Mouse (Mus musculus) forebrain, embryonic 15.5 days (tissue): ENCODE results near the gene Tctex1d4. TPM values are rescaled to one million over a fixed set of nuclear protein-coding genes. Genes with fewer than 3 reads are reported as not detected.
A peak's percentile ranks its signal among the peaks of the same experiment; 100 is the strongest.

ENCODE experiments used
- ATAC-seq: fragments of 200-750 bp; cut with Nextera tagmentation; replicated peaks from 2 replicates; pipeline ENCODE4 v1.8.0; 2017; ENCODE audit warnings: mild to moderate bottlenecking, moderate TSS enrichment, moderate library complexity
- H3K27ac ChIP-seq: fragments of 300-500 bp; sonication (generic); replicated peaks from 2 replicates; pipeline ENCODE4 v1.5.1; 2015; ENCODE audit warnings: mild to moderate bottlenecking, inconsistent platforms
- H3K27me3 ChIP-seq: fragments of 300-500 bp; sonication (generic); 2 replicates; pipeline ENCODE4 v1.6.1; 2015; ENCODE audit warnings: inconsistent platforms
- H3K36me3 ChIP-seq: fragments of 300-500 bp; sonication (generic); 2 replicates; pipeline ENCODE4 v1.6.1; 2015; ENCODE audit warnings: mild to moderate bottlenecking, inconsistent platforms
- H3K4me1 ChIP-seq: fragments of 300-500 bp; sonication (generic); 2 replicates; pipeline ENCODE4 v1.6.1; 2015; ENCODE audit warnings: inconsistent platforms
- H3K4me2 ChIP-seq: fragments of 300-500 bp; sonication (generic); replicated peaks from 2 replicates; pipeline ENCODE4 v1.6.1; 2015; ENCODE audit warnings: mild to moderate bottlenecking, inconsistent platforms
- H3K4me3 ChIP-seq: fragments of 300-500 bp; sonication (generic); 2 replicates; pipeline ENCODE4 v1.5.1; 2015; ENCODE audit warnings: mild to moderate bottlenecking, inconsistent platforms
- H3K9ac ChIP-seq: fragments of 300-500 bp; sonication (generic); replicated peaks from 2 replicates; pipeline ENCODE4 v1.6.1; 2015; ENCODE audit warnings: mild to moderate bottlenecking, inconsistent platforms
- H3K9me3 ChIP-seq: fragments of 300-500 bp; sonication (generic); 2 replicates; pipeline ENCODE4 v1.6.1; 2016; ENCODE audit warnings: inconsistent platforms
- WGBS: fragments of 180-500 bp; shearing (Covaris S2); methylation state at CpG from one replicate; pipeline ENCODE4 v1.1.7; 2015; ENCODE audit warnings: mixed read lengths; 5-methylcytosine and 5-hydroxymethylcytosine counted together
- polyA plus RNA-seq: library from polyadenylated mRNA; unstranded; fragments of >200 nt; fragmentation: Nextera tagmentation; extraction: Ambion mirVana; gene quantifications from 2 replicates; pipeline ENCODE4 v1.2.1, GENCODE M21; 2015

Gene Tctex1d4
- 0.37 TPM in 1 of 2 replicates, not detected in the other for polyA plus RNA-seq

DNA sequence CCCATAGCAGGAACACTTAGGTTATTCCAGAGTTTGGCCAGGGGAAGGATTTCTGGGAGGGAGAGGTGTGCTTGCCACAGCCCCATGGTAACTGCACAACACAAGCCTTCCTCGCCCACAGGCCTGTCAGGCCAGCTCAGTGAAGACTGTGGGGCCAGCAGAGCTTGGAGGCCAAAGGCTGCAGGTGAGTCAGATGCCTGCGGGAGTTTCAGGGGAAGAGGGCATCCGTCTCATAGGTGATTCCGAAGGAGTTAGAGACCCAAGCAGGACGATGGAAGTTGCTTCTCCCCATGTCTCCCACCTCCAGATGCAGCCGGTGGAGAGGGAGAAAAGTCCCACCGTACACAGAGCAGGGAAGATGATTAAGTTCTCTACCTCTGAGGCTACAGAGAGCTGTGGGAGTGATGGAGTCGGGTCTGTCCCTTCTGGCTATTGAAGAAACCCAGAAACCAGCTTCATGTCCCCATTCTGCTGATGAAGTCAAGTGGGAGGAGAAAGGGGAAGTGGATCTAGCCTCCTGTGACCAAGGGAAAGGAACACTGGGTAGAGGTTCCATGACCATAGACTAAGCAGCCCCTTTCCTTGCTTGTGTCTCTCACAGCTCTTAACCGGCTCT lies at the start of gene Tctex1d4:
TSS of gene Tctex1d4 (plus strand) at position 120 of the 616 bp plus-strand sequence.
- Histone ChIP-seq H3K4me1 (peaks cover 27% of the 10 kb centered on the region), H3K4me2 (no peak within 1 kb of the TSS), H3K27me3 (no peaks in the 10 kb centered on the region), H3K9ac (peak within 1 kb of the TSS; percentile 14; the same call in 1 of the 2 replicates), H3K27ac (peak within 1 kb of the TSS; percentile 78), H3K36me3 (no peaks in the 10 kb centered on the region), H3K9me3 (no peaks in the 10 kb centered on the region), H3K4me3 (no peak within 1 kb of the TSS)
- WGBS = 89% methylated on average over 9 of the region's 9 CpGs
- ATAC-seq = no peak

DNA sequence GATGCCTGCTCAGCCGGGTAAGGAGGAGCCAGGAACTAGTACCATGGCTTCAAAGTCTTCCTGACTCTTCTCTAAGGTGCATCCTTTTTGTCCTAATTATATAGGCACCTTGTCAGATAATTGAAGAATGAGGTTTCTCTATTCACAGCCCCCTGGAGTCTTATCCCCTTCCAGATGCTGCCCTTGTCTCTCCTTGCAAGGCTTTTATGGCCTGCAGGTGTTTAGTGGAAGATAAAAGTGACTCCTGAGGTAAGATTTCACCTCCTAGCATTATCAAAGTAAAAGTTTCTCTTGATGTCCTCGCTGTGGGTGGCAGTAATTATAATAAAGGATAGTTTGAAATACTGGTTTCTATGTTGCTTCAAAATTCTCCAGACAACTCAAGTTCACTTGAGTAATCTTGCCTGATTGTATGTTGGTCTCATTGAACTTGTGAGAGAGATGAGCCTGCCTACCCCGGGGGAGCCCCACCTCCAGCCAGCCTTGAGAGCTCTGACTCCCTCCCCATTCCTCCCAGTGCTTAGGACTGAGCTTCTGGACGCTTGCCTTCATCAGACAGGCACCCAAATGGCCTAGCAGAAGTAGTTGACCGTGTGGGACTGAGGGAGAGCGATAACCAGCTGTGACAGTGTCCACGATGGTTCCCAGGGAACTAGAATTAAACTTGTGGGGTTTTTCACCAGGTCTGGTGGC lies 38.5 kb upstream of the Tctex1d4 start:
- WGBS = 80% methylated on average over 7 of the region's 7 CpGs
- no peak overlapping the region for H3K9ac ChIP-seq
- H3K4me1 ChIP-seq = no peaks in the 10 kb centered on the region
- no peak for ATAC-seq
- H3K4me2 ChIP-seq = no peak overlapping the region
- H3K27me3 ChIP-seq = no peaks in the 10 kb centered on the region
- peaks cover 8% of the 10 kb centered on the region; the same call in 1 of the 2 replicates for H3K36me3 ChIP-seq
- H3K4me3 ChIP-seq = no peak overlapping the region
- H3K27ac ChIP-seq = no peak overlapping the region
- no peaks in the 10 kb centered on the region for H3K9me3 ChIP-seq

DNA sequence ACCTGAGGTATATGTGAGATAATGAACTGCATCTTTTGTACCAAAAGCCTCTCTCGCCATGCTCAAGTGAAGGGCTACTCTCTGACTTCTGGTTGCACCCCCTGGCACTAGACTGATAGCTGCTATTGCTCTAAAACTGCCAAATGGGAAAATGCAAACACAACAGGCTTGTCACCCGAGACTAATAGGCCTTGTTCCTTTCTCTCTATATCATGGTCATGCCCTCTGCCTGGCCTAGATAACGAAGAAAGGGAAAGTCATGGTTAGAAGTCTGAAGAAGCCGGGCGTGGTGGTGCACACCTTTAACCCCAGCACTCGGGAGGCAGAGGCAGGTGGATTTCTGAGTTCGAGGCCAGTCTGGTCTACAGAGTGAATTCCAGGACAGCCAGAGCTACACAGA lies 36.0 kb upstream of the Tctex1d4 start:
- WGBS = 83% methylated on average over 7 of the region's 7 CpGs
- Histone ChIP-seq H3K9me3 (no peaks in the 10 kb centered on the region), H3K27me3 (0 out of 2 replicates have a peak, but pooled peaks cover 3% of the 10 kb centered on the region), H3K9ac (no peak overlapping the region), H3K4me3 (no peak overlapping the region), H3K27ac (no peak overlapping the region), H3K36me3 (peaks cover 8% of the 10 kb centered on the region; the same call in 1 of the 2 replicates), H3K4me2 (no peak overlapping the region), H3K4me1 (peaks cover 3% of the 10 kb centered on the region)
- ATAC-seq = no peak

DNA sequence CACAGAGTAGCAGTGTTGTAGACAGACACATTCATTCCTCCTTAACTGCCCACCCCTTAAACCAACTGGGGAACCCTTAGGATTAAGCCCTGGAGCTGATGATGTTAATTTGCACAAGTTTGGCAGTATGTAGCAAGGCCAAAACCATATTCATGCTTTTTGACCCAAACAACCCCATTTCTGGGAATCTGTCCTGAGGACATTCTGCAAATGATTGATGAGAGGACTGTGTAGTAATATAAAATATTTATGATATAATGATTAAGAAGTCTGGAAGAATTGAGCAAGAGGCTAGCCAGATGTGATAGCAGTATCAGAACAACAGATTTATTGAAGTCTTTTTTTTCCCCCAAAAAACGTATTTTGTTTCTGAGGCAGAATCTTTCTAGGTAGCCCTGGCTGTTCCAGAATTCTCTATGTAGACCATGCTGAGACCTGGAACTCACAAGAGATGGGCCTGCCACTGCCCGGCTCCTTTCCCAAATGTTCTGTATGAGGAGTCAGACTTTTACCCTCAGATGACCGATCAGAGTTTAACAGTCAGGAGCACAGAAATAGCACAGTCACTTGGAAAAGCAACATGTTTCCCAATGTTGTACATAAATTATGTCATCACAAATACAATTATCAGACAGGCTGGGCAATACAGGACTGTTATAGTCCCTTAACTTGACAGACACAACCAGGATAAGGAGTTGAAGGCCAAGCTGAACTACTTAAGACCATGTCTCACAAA lies 31.8 kb upstream of the Tctex1d4 start:
- Histone ChIP-seq H3K4me1 (peaks cover 27% of the 10 kb centered on the region), H3K36me3 (no peaks in the 10 kb centered on the region), H3K9me3 (no peaks in the 10 kb centered on the region), H3K4me3 (no peak overlapping the region), H3K27ac (no peak overlapping the region), H3K27me3 (peaks cover 3% of the 10 kb centered on the region; the same call in 1 of the 2 replicates), H3K9ac (no peak overlapping the region), H3K4me2 (no peak overlapping the region)
- 81% methylated on average over 3 of the region's 3 CpGs for WGBS
- ATAC-seq = no peak

DNA sequence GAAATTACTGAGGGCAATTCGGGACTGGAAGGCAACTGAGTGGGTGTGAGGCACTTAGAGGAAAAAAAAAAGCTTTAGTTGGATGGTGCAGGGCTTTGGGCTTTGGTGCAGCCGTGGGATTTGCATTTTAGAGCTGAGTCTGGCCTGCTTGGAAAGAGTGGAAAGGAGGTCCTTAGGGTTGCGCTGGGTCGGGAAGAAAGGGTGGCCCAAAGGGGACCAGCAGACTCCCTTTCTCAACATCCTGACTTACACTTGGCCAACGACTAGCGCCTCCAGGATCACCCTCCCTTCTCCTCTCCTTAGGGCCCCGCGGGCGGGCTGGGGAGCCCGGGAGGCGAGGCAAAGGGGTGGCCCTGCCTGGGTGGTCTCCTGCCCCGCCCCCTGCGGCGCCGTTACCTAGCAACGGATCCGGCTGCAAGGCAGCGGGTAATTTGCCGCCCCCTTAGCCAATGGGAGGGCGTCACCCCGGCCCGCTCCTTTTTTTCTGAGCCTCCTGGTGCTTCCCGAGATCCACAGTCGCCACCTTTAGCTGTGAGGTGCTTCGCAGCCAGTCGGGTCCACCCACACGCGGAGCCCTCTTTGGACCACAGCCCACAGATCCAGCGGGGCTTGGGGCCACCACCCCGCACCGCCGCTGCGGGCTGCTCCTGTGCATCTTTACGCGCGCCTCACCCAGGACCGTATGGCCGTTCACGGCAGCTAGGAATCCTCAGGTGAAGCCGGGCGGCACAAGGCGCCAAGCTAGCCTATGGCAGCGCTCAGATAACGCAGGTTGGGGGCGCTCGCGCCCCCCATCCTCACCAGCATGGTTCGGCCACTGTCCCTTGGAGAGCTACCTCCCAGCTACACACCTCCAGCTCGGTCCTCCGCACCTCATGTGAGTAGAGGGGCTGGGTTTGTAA lies 30.8 kb upstream of the Tctex1d4 start, which contains the start of gene Ptch2:
TSS of gene Ptch2 (plus strand) at position 525 of the 902 bp plus-strand sequence.
- ATAC-seq = peak; percentile 79
- WGBS = under 1% methylated on average over 48 of the region's 50 CpGs
- Histone ChIP-seq H3K4me2 (peak within 1 kb of the TSS; percentile 87), H3K9me3 (no peaks in the 10 kb centered on the region), H3K4me3 (peak within 1 kb of the TSS; percentile 65), H3K9ac (peak within 1 kb of the TSS; percentile 67), H3K27me3 (peaks cover 3% of the 10 kb centered on the region; the same call in 1 of the 2 replicates), H3K36me3 (no peaks in the 10 kb centered on the region), H3K27ac (peak within 1 kb of the TSS; percentile 41), H3K4me1 (peaks cover 27% of the 10 kb centered on the region)

DNA sequence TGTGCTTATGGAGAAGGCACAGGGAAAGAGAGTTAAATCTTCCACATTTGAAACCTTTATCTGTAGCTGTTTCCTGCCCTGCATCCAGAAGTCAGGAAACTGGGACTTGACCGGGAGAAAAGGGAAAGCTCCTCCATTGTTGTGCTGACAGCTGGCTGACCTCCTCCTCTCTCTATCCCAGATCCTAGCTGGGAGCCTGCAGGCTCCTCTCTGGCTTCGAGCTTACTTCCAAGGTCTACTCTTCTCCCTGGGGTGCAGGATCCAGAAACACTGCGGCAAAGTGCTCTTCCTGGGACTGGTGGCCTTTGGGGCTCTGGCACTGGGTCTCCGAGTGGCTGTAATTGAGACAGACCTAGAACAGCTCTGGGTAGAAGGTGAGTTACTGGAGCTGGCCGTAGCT lies 29.9 kb upstream of the Tctex1d4 start:
- H3K27ac ChIP-seq = no peak overlapping the region
- H3K4me2 ChIP-seq = peak overlapping the region; percentile 87
- peaks cover 3% of the 10 kb centered on the region; the same call in 1 of the 2 replicates for H3K27me3 ChIP-seq
- peak overlapping the region; percentile 65 for H3K4me3 ChIP-seq
- ATAC-seq = no peak
- 9% methylated on average over 5 of the region's 5 CpGs for WGBS
- no peaks in the 10 kb centered on the region for H3K9me3 ChIP-seq
- peak overlapping the region; percentile 67 for H3K9ac ChIP-seq
- peaks cover 30% of the 10 kb centered on the region for H3K4me1 ChIP-seq
- H3K36me3 ChIP-seq = no peaks in the 10 kb centered on the region

DNA sequence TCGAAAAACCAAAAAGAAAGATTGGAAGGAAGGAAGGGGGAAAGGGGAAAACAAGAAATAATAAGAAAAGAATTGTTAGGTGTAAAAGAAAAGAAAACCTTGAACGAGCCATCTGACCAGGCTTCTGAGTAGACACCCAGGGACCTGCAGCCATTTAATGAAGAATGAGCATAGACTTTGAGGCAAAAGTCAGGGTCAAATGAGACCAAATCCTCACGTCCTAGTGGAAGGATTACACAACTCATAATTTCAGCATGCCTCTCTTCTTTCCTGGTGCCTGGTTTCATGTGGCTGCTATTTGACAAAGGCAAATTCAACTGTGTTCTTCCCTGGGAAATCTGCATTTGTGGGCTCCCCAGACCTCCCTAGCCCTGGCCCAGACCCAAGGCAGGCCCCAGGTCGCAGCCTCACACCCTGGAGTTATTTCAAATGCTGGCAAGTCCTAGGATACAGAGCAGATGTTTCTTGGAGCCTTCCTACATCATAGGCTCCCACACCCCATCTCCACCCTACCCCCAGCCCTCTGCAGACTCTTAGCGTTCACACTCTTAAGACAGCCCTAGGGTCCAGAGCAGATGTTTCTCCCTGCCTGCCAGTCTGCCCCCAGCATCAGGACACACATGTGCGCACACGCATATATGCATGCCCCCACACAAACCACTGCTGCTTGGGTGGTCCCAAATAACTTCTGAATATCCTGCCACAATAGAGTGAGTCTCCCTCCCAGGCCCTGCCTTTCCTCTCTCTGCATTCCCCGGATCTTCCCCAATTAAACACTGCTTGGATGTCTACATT lies 28.4 kb upstream of the Tctex1d4 start:
- peak overlapping the region; percentile 87 for H3K4me2 ChIP-seq
- no peak overlapping the region for H3K9ac ChIP-seq

DNA sequence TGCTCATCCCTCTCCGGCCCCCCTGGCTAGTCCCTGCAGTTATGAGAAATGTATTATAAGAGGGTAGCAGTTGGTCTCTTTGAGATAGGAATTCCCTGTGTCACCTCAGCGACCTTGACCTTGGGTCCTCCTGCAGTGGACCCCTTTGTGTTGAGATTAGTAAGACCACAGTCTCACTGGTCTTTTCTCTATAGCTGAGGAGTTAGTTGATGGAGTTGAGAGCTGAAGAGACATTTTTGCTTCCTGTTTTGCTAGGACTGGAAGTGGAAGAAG lies 27.9 kb upstream of the Tctex1d4 start:
- Histone ChIP-seq H3K9ac (no peak overlapping the region), H3K4me3 (no peak overlapping the region), H3K9me3 (no peaks in the 10 kb centered on the region), H3K27me3 (peaks cover 3% of the 10 kb centered on the region; the same call in 1 of the 2 replicates), H3K36me3 (no peaks in the 10 kb centered on the region), H3K4me1 (peaks cover 30% of the 10 kb centered on the region), H3K27ac (no peak overlapping the region), H3K4me2 (no peak overlapping the region)
- 64% methylated on average over 2 of the region's 2 CpGs for WGBS
- no peak for ATAC-seq

More for the DNA sequence above, 28.4 kb upstream of the Tctex1d4 start:
- Histone ChIP-seq H3K4me3 (no peak overlapping the region), H3K9me3 (no peaks in the 10 kb centered on the region), H3K27ac (no peak overlapping the region), H3K27me3 (peaks cover 3% of the 10 kb centered on the region; the same call in 1 of the 2 replicates), H3K36me3 (no peaks in the 10 kb centered on the region), H3K4me1 (peaks cover 30% of the 10 kb centered on the region)
- no peak for ATAC-seq
- 61% methylated on average over 8 of the region's 8 CpGs for WGBS

DNA sequence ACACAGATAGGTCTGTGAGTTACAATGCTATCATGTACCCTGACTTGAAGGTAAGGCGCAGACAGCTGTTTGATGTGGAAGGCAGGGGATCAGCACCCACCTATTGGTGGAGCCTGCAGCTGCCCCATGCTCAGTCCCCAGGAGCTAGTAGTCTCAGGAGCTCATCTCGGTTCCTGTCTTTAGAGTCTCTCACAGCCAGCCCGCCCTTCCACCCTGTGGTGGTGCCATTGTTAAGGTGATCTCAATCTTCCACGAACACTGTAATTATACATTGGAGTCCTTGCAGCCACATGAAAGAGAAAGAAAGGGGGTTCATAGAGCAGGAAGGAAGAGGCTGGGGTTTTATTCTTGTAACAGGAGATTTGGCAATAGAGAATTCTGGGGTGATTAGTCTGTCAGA lies 26.6 kb upstream of the Tctex1d4 start:
- no peak for ATAC-seq
- H3K27ac ChIP-seq = no peak overlapping the region
- peaks cover 32% of the 10 kb centered on the region for H3K4me1 ChIP-seq
- WGBS = 57% methylated on average over 4 of the region's 4 CpGs
- H3K9me3 ChIP-seq = no peaks in the 10 kb centered on the region
- H3K27me3 ChIP-seq = no peaks in the 10 kb centered on the region; the same call in 1 of the 2 replicates
- H3K4me2 ChIP-seq = no peak overlapping the region
- no peak overlapping the region for H3K9ac ChIP-seq
- no peak overlapping the region for H3K4me3 ChIP-seq
- H3K36me3 ChIP-seq = no peaks in the 10 kb centered on the region

DNA sequence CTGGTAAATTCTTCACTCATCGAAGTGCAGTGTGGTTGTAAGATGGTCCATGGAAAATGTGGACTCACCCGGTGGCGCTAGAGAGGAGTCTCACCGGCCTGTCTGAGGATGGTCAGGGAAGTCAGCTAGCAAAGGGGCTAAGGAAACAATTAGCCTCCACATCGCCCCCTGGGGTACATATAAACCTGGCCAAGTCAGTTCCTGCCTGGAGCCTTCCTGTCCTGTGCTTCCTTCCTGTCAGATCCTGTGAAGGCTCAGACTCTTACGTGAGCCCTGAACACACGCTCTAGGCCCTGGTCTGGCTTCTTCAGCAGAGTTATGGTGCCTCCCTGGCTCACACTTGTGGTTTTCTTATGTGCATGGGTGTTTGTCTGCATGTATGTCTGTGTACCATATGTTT lies 25.4 kb upstream of the Tctex1d4 start:
- H3K9ac ChIP-seq = no peak overlapping the region
- no peak overlapping the region for H3K27ac ChIP-seq
- H3K4me2 ChIP-seq = no peak overlapping the region
- H3K4me1 ChIP-seq = peaks cover 31% of the 10 kb centered on the region
- no peak overlapping the region for H3K4me3 ChIP-seq
- no peaks in the 10 kb centered on the region for H3K9me3 ChIP-seq
- ATAC-seq = no peak
- H3K27me3 ChIP-seq = no peaks in the 10 kb centered on the region; the same call in 1 of the 2 replicates
- no peaks in the 10 kb centered on the region for H3K36me3 ChIP-seq
- 45% methylated on average over 7 of the region's 7 CpGs for WGBS

DNA sequence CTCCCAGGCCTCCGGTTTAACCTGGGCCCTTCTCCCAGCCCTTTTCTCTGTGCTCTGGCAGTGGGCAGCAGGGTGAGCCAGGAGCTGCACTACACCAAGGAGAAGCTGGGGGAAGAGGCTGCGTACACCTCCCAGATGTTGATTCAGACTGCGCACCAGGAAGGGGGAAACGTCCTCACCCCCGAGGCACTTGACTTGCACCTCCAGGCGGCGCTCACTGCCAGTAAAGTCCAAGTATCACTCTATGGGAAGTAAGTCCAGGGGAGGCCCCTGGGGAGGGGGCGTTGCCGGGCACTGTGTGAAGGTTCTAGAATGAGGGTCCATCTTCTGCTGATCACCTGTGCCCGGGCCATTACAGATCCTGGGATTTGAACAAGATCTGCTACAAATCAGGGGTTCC lies 21.9 kb upstream of the Tctex1d4 start:
- H3K4me1 ChIP-seq = peaks cover 14% of the 10 kb centered on the region; the same call in 1 of the 2 replicates
- no peak overlapping the region for H3K27ac ChIP-seq
- H3K4me3 ChIP-seq = no peak overlapping the region
- no peak overlapping the region; the same call in 1 of the 2 replicates for H3K9ac ChIP-seq
- no peaks in the 10 kb centered on the region for H3K27me3 ChIP-seq
- no peak overlapping the region for H3K4me2 ChIP-seq
- ATAC-seq = no peak
- H3K9me3 ChIP-seq = no peaks in the 10 kb centered on the region
- 82% methylated on average over 10 of the region's 10 CpGs for WGBS
- H3K36me3 ChIP-seq = no peaks in the 10 kb centered on the region; the same call in 1 of the 2 replicates
